Mouse (Mus musculus) heart, embryonic 10.5 days (tissue): ENCODE measurements at regions not wholly inside any gene's neighbourhood (a gene's known extent, or its start where the extent isn't known, plus 50 kb on each side); places are given as distances from the start of the nearest gene placed in this dataset.
A peak's percentile ranks its signal among the peaks of the same experiment; 100 is the strongest.

ENCODE experiments used
- DNase-seq: peaks from one replicate; pipeline ENCODE4 v3.0.0-alpha.2; 2017; ENCODE audit warnings: low spot score
- H3K27ac ChIP-seq: fragments of 300-500 bp; sonication (generic); 2 replicates; pipeline ENCODE4 v1.5.1; 2016; ENCODE audit warnings: mild to moderate bottlenecking
- H3K27me3 ChIP-seq: fragments of 300-500 bp; sonication (generic); 2 replicates; pipeline ENCODE4 v1.6.1; 2016; ENCODE audit warnings: mild to moderate bottlenecking; ENCODE audit not compliant: poor library complexity, insufficient read depth, severe bottlenecking
- H3K36me3 ChIP-seq: fragments of 300-500 bp; sonication (generic); 2 replicates; pipeline ENCODE4 v1.6.1; 2016; ENCODE audit warnings: mild to moderate bottlenecking, moderate library complexity
- H3K4me1 ChIP-seq: fragments of 300-500 bp; sonication (generic); 2 replicates; pipeline ENCODE4 v1.6.1; 2016; ENCODE audit warnings: mild to moderate bottlenecking
- H3K4me3 ChIP-seq: fragments of 300-500 bp; sonication (generic); 2 replicates; pipeline ENCODE4 v1.5.1; 2016; ENCODE audit warnings: mild to moderate bottlenecking, moderate library complexity
- H3K9me3 ChIP-seq: fragments of 300-500 bp; sonication (generic); 2 replicates; pipeline ENCODE4 v1.6.1; 2016; ENCODE audit warnings: mild to moderate bottlenecking, moderate library complexity
- WGBS: fragments of 180-500 bp; shearing (Covaris S2); methylation state at CpG from one replicate; pipeline ENCODE4 v1.1.7; 2016; 5-methylcytosine and 5-hydroxymethylcytosine counted together

- H3K27me3 ChIP-seq = peaks cover 16% of the 10 kb centered on the region
These were observed 305.8 kb upstream of the Clint1 start for GRCm38 (mm10) chr11:45545896-45546626.

GRCm38 (mm10) chr11:45546861-45547260 lies 305.0 kb upstream of the Clint1 start:
- 24% methylated on average over 2 of the region's 2 CpGs for WGBS
- Histone ChIP-seq H3K36me3 (no peaks in the 10 kb centered on the region), H3K4me1 (peaks cover 11% of the 10 kb centered on the region; the same call in 1 of the 2 replicates), H3K4me3 (no peak overlapping the region), H3K27me3 (peaks cover 19% of the 10 kb centered on the region), H3K27ac (no peak overlapping the region), H3K9me3 (no peaks in the 10 kb centered on the region)
- no peak for DNase-seq

More at GRCm38 (mm10) chr11:45545896-45546626, 305.8 kb upstream of the Clint1 start:
- 70% methylated on average over 11 of the region's 11 CpGs for WGBS
- no peak overlapping the region for H3K27ac ChIP-seq
- DNase-seq = no peak
- H3K36me3 ChIP-seq = no peaks in the 10 kb centered on the region
- peaks cover 11% of the 10 kb centered on the region; the same call in 1 of the 2 replicates for H3K4me1 ChIP-seq
- no peaks in the 10 kb centered on the region for H3K9me3 ChIP-seq
- no peak overlapping the region for H3K4me3 ChIP-seq

GRCm38 (mm10) chr11:45550376-45550775 lies 301.5 kb upstream of the Clint1 start:
- DNase-seq = no peak
- no peak overlapping the region for H3K27ac ChIP-seq
- H3K4me3 ChIP-seq = no peak overlapping the region

GRCm38 (mm10) chr11:45577469-45578154 lies 274.2 kb upstream of the Clint1 start:
- WGBS = 61% methylated on average over 5 of the region's 5 CpGs
- H3K4me1 ChIP-seq = no peaks in the 10 kb centered on the region
- no peaks in the 10 kb centered on the region for H3K9me3 ChIP-seq
- no peaks in the 10 kb centered on the region for H3K27me3 ChIP-seq
- H3K27ac ChIP-seq = no peak overlapping the region
- H3K36me3 ChIP-seq = no peaks in the 10 kb centered on the region
- H3K4me3 ChIP-seq = no peak overlapping the region
- DNase-seq = no peak

More at GRCm38 (mm10) chr11:45550376-45550775, 301.5 kb upstream of the Clint1 start:
- WGBS = 65% methylated on average over 7 of the region's 7 CpGs
- Histone ChIP-seq H3K27me3 (peaks cover 12% of the 10 kb centered on the region; the same call in 1 of the 2 replicates), H3K4me1 (peaks cover 11% of the 10 kb centered on the region; the same call in 1 of the 2 replicates), H3K9me3 (no peaks in the 10 kb centered on the region), H3K36me3 (no peaks in the 10 kb centered on the region)

- Histone ChIP-seq H3K36me3 (no peaks in the 10 kb centered on the region), H3K4me3 (no peak overlapping the region), H3K27ac (no peak overlapping the region), H3K27me3 (no peaks in the 10 kb centered on the region), H3K4me1 (no peaks in the 10 kb centered on the region), H3K9me3 (no peaks in the 10 kb centered on the region)
- 79% methylated on average over 3 of the region's 3 CpGs for WGBS
- no peak for DNase-seq
These were observed 259.5 kb upstream of the Clint1 start for GRCm38 (mm10) chr11:45592335-45592734.

GRCm38 (mm10) chr11:45592890-45593642 lies 258.8 kb upstream of the Clint1 start:
- Histone ChIP-seq H3K27ac (no peak overlapping the region), H3K36me3 (no peaks in the 10 kb centered on the region)
- no peak for DNase-seq

GRCm38 (mm10) chr11:45595372-45595771 lies 256.5 kb upstream of the Clint1 start:
- H3K9me3 ChIP-seq = no peaks in the 10 kb centered on the region
- no peak for DNase-seq

More at GRCm38 (mm10) chr11:45592890-45593642, 258.8 kb upstream of the Clint1 start:
- Histone ChIP-seq H3K4me3 (no peak overlapping the region), H3K27me3 (no peaks in the 10 kb centered on the region), H3K4me1 (no peaks in the 10 kb centered on the region), H3K9me3 (no peaks in the 10 kb centered on the region)
- WGBS = 67% methylated on average over 11 of the region's 11 CpGs

GRCm38 (mm10) chr11:45621824-45622223 lies 230.0 kb upstream of the Clint1 start:
- H3K4me1 ChIP-seq = no peaks in the 10 kb centered on the region
- no peak overlapping the region for H3K27ac ChIP-seq
- no peaks in the 10 kb centered on the region for H3K36me3 ChIP-seq
- H3K4me3 ChIP-seq = no peak overlapping the region
- H3K9me3 ChIP-seq = no peaks in the 10 kb centered on the region
- no peaks in the 10 kb centered on the region for H3K27me3 ChIP-seq
- no peak for DNase-seq
- WGBS = 92% methylated on average over 2 of the region's 2 CpGs

More at GRCm38 (mm10) chr11:45595372-45595771, 256.5 kb upstream of the Clint1 start:
- no peaks in the 10 kb centered on the region for H3K36me3 ChIP-seq
- H3K4me3 ChIP-seq = no peak overlapping the region
- WGBS = 81% methylated on average over 6 of the region's 6 CpGs
- H3K27me3 ChIP-seq = no peaks in the 10 kb centered on the region
- no peak overlapping the region for H3K27ac ChIP-seq
- no peaks in the 10 kb centered on the region for H3K4me1 ChIP-seq

- Histone ChIP-seq H3K9me3 (no peaks in the 10 kb centered on the region), H3K4me3 (no peak overlapping the region), H3K36me3 (no peaks in the 10 kb centered on the region), H3K4me1 (no peaks in the 10 kb centered on the region), H3K27ac (no peak overlapping the region), H3K27me3 (no peaks in the 10 kb centered on the region)
- no peak for DNase-seq
- WGBS = 88% methylated on average over 5 of the region's 5 CpGs
These were observed 229.2 kb upstream of the Clint1 start for GRCm38 (mm10) chr11:45622701-45623100.

GRCm38 (mm10) chr11:45624233-45624632 lies 227.6 kb upstream of the Clint1 start:
- no peak overlapping the region for H3K27ac ChIP-seq
- H3K4me3 ChIP-seq = no peak overlapping the region
- no peaks in the 10 kb centered on the region for H3K9me3 ChIP-seq
- H3K4me1 ChIP-seq = no peaks in the 10 kb centered on the region; the same call in 1 of the 2 replicates
- H3K27me3 ChIP-seq = no peaks in the 10 kb centered on the region
- 50% methylated on average over 7 of the region's 7 CpGs for WGBS
- DNase-seq = no peak
- H3K36me3 ChIP-seq = no peaks in the 10 kb centered on the region

- H3K4me3 ChIP-seq = no peak overlapping the region
- H3K27me3 ChIP-seq = no peaks in the 10 kb centered on the region
- no peaks in the 10 kb centered on the region for H3K36me3 ChIP-seq
- no peak for DNase-seq
- H3K9me3 ChIP-seq = no peaks in the 10 kb centered on the region
- 24% methylated on average over 1 of the region's 1 CpGs for WGBS
- no peak overlapping the region for H3K27ac ChIP-seq
- H3K4me1 ChIP-seq = no peaks in the 10 kb centered on the region; the same call in 1 of the 2 replicates
These were observed 222.6 kb upstream of the Clint1 start for GRCm38 (mm10) chr11:45629250-45629649.

- Histone ChIP-seq H3K36me3 (no peaks in the 10 kb centered on the region), H3K4me3 (no peak overlapping the region), H3K9me3 (no peaks in the 10 kb centered on the region), H3K27ac (peak overlapping the region; percentile 59; the same call in 1 of the 2 replicates), H3K4me1 (no peaks in the 10 kb centered on the region), H3K27me3 (no peaks in the 10 kb centered on the region)
- DNase-seq = peak; percentile 74
- 42% methylated on average over 10 of the region's 10 CpGs for WGBS
These were observed 217.2 kb upstream of the Clint1 start for GRCm38 (mm10) chr11:45634535-45635235.
